Mouse (Mus musculus): ENCODE measurements around the gene Dock9.
A peak's percentile ranks its signal among the peaks of the same experiment; 100 is the strongest.

Dock9 gene

DNA sequence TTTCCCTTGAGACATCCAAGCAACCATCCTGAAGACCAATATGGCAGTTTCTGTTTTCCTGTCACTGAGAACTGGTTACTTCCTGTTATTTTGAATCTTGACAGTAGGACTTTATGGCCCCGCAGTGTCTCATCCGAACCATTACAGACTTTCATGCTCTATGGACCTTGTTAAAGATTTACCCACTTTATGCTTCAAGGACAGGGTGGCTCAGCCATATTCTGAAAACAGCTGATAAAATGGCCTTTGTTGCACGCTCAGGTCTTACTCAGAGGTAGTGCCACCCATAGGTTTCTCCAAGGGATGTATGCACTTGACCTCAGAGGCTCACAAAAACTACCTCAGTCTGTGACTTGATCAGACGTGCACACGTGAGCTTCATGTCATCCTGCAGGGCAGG is 224.2 kb downstream of the Dock9 start:
- DNase-seq, result no peak

DNA sequence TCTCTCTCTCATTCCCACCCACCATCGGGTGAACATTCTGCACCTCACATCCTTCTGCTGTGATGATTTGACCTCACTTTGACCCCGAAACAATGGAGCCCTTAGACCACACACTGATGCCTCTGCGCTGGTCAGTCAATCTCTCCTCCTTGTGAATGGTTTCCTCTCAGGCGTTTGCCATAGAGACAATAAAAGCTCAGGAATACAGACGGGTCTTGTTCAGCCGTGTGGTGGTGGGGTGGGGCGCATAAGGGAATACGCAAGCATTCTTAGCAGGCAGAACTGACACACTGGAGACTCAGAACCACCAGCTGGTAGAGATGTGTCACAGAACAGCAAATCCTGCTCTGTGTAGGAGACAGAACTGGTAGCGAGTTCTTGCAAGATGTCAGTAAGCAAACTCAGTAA is 230.8 kb downstream of the Dock9 start:
- DNase-seq, result no peak

DNA sequence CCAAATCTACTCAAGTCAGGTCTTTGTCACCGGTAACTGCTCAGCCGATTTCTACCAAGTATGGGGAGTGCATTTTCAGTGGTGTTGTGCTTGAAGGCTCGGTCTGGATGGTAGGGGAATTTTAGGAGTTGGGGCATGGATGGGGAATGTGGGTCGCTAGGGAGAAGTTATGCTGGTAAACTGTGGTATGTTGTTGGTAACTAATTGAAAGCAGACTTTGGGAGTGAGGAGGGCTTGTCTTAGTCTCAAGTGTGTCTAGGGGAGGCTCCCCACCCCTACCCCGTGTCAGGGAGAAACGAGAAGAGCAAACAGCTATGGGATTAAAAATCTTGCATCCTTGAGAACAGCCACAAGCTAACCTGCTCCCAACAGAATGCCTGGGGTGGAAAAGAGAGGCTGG is 231.7 kb downstream of the Dock9 start:
- no peak for DNase-seq

DNA sequence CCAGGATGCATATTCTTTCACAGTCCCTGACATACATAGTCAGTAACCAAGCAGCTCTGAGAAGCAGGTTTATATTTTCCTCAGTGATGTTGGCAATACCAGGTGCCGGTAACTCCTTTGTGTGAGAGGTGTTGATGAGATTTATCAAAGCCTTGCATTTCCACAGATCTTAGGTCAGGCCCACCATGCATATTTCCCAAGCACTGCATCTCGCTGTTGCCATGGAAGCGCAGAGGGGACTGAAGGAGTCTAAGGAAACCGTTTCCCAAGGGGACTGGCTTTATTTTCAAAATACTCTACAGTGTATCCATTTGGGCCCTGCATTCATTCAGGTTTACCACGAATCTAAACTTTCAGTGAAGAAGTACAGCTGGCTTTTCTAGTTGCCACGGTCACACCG is 233.0 kb downstream of the Dock9 start:
- no peak for DNase-seq

DNA sequence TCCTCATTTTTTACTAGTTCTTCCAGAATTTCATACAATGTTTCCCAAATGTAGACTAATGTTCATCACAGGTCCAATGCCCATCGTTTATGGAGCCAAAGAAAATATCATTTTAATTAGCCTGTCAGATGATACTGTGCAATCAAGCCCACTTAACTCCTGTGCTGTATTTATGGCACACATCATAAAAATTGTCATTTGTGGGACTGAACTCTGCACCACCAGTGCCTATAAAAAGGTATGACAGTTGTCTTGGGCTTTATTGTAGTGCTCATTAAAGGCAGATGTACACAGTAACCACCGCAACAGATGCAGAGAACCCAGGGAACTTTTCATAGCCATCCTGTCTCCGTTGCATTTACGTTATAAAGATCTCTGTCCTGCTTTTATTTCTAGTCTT is 233.7 kb downstream of the Dock9 start:
- DNase-seq, result no peak

DNA sequence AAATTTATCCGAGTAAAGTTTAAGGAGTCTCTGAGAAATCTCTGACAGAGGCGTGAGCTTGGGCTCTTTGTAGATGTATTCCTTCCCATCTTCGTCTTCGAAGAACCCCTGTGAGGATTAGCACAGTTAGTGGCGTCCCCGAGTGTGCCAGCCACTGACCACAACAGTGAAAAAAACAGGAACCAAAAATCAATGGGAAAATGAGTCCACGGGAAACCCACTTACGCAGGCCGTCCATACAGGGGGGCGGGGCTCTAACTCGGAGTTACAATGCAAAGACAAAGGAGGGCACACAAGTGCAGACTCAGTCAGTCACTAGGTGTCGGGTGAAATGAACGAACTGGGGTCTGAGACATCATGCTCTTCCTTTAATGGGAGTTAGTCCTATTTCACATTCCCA is 238.6 kb downstream of the Dock9 start:
- no peak for DNase-seq

DNA sequence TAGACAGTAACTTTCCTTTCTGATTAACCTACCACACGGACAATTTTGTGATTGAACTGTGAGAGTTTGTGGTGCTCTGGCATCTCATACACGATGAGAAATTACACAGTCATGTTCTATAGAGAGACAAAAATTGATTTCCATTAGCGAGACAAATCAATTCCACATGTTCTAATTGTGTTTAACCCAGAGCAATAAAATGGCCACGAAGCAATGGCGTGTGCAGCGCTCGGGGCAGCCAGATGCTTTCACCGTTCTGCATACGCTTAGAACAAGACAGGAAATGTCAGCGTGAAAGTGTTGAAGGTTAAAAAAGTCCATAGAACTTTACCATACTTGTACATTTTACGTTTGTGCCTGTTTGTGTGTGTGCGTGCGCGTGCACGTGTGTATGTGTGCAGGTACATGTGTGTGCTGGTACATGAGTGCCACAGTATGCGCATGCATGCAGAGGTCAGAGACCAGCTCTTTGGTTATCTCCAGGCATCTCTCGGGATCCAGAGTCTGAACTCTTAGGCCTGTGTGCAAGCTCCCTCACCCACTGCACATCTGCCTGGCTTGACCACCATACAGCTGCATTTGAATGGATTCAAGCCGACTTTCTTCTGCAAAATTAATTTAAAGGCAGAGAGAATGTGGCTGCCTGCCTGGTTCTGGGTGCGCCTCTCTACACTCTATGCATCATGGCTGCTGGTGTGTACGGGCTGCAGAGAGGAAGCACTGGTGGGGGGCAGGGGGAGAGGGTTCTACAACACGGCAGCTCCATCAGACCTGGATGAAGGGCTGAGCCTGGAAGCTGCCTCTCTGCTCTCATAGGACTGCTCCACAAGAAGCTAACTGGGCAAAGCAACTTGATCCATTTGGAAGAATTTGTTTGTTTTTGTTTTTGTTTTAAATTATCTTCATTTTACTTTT is 241.0 kb downstream of the Dock9 start:
- DNase-seq, result no peak

DNA sequence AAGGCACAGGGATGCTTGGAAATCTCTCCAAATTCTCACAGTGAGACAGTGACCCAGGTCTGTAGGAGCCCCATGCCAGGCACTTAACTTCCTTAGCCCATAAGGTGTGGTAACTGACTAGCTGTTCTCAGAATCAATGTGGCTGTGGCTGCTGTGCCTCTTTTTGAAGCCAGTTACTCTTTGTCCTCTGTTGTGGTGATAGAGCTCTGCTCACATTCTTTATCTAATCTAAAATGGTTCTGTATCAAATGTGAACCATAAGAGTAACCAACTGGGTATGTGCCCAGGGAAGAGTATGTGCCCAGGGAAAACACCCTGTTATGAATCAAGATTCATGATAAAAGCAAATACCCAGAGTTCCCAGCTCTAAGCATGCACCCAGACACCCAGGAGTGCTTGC is 243.9 kb downstream of the Dock9 start:
- DNase-seq, result no peak

DNA sequence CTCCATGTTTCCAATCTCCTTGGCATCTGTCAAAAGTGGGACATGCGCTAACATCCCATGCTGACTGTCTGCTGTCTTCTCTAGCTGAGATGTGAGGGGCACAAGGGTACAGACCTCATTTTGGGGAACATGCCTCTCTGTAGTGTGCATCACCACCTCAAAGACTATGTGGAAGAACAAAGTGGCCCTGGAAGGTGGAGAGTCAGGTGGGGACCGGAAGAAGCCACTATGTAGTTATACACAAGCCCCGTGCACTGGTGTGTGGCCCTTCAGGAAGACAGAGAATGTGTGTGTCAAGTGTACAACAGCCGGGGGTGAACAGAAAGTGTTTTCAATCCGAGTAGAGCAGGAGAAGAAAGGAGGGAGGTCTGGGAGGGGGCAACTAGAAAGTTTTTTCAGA is 245.1 kb downstream of the Dock9 start:
- DNase-seq, result no peak

DNA sequence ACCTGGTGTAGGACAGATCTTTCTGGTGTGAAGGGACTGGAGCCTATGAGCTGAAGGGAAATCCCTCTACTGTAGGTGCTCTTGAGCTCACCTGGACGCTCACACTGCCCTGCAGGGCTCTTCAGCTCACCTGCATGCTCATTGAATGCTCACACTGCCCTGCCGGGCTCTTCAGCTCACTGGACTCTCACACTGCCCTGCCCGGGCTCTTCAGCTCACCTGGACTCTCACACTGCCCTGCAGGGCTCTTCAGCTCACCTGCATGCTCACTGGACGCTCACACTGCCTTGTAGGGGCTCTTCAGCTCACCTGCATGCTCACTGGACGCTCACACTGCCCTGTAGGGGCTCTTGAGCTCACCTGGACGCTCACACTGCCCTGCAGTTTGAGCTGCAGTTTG is 247.8 kb downstream of the Dock9 start:
- DNase-seq, result no peak

DNA sequence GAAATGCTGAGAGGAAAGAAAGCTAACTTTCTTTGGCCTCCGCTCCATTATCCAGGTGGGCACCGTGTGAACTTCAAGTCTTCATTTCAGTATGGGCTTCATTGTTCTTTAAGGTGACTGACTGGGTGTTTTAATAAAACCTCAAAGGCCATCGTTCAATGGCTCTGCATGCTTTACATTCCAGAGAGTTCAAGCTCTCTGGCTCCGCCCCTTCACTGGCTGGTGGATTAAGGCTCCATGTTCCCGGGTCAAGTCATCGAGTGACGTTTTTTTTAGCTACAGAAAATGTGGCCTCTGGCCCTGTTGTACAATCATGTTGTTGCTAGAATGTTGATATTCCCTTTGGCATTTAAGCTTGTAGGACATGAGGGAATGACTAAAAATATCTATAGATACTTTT is 249.9 kb downstream of the Dock9 start:
- peak; percentile 23 for DNase-seq

DNA sequence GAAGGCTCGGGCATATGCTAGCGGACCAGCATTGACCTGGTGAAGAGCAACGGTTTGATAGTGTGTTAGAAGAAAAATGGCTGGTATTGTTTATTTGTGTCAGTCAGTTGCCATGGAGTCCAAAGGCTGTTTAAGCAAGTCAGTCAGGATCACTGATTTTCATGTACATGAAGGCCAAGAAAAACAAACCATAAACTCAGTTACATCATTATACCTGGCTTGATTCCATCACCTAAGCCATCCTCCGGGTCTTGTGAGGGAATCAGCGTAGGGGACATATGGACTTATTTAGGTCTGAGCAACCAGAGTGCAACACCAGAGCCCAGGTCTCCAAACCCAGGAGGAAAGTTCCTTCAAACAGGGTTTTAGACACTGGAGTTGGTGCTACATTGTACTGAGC is 251.0 kb downstream of the Dock9 start:
- DNase-seq, result no peak

DNA sequence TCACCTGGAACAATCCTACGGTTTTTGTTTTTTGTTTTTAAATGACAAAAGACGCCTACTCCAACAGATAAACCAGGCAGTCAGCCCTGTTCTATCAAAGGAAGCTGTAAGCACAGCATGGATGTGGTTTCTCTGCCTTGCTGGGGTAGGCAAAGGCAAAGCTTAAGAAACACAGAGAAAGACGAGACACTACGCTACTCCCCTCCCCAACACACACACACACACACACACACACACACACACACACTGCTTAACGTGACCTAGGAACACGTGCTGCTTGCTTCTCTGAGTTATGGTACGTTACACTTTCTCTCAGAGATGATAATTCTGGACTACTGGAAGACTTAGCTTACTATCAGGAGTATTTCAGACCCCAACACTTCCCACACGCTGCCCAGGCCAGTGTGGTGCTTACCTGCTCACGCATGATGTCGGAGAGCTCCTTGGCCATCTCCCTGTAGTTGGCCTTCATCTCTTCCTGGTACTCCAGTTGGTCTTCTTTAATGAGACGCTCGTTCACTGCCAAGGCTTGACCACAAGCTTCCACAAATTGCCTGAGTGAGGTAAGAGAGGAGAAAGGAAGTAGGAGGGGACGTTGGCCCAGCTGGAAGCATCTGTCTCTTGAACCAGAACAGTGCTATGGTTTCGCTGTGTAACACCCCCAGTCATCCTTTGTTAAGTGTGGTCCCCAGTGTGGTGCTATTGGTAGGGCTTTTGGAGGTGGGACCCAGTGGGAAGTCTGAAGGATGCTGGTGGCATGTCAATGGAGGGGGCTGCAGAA is 251.9 kb downstream of the Dock9 start:
- no peak for DNase-seq

DNA sequence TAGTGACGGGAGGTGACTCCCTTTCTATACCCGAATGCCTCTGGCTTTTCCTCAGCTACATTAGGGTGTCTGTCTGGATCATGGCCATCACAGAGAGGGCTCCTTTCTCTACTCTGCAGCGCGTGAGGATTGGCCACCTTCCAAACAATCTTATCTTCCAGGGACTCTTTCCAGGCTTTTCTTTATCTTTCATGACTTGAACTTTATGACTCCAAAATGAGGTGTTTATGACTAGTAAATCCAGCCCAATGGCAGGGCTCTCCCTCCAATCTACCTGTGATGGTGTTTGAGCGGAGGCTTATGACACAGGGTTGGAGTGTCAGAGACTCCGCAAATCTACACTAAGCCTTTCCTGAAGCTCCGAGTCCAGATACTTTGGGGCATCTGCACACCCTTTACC is 256.4 kb downstream of the Dock9 start:
- DNase-seq, result no peak

DNA sequence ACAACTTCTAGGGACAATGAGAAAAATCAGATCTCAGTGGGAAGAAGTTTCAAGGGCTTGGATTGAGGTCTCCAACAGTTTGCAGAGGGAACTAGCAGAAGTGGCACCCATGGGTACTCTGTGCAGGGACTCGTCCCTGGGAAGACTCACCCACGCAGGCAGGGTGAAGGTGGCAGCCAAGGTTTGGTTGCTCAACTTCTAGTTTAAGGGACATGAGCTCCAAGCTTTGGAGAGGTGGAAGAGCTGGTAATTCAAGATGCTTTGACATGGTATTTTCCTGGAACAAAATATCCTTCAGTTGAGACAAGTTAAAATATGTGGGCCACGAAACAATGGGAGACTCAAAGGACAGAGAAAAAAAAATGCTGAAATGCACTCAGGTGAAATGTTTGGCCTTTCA is 263.1 kb downstream of the Dock9 start:
- no peak for DNase-seq

DNA sequence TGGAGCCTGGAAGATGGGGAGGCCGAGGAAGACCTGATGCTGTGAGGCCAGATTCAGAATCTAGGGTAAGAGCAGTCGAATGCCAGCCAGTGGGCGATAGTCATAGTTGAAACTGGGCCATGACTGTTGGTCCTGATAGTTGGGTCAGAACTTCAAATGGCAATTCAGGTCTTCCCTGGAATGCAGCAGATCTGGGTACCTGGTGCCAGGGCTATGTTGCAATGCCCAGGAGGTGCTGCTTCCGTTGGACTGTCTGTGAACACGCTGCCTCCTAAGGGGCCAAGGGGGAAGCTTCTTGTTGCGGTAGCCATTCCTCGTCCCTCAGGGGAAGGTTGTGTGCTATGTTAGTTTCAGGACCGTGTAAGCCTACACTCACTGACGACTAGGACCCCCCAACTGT is 266.8 kb downstream of the Dock9 start:
- DNase-seq, result no peak

DNA sequence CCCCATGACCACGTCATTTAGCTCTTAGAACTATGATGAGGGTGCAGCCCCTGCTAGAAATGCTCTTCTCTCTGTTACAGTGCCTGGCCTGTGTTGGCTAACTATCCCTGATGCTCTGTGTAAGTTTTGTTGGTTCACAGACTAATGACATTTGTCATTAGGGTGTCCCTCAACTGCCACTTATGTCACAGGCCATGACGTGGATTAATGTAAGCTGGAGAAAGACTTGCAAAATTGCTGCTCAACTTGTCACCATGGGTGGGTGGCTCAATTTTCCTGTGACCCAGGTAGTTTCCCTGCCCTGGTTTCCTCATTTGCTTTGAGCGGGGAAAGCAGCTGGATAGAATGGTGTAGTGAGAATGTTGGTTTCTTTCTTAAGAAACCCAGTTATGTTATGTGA is 269.8 kb downstream of the Dock9 start:
- no peak for DNase-seq

DNA sequence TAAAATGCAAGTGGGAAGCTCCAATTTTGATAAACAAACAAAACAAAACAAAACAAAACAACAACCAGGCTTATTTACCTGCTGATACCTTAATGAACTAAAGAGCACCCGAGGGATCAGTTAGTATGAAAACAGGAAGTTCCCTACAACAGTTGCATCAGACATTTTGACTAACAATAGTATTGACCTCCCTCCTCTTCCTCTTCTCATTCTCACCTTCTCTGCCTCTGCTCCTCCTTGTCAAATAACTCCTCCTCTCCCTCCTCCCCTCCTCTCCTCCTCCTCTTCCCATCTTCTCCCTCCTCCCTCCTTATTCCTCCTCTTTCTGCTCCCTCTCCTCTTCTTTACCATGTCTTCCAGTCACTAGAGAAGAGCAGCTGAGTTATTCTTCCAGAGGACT is 270.4 kb downstream of the Dock9 start:
- no peak for DNase-seq

DNA sequence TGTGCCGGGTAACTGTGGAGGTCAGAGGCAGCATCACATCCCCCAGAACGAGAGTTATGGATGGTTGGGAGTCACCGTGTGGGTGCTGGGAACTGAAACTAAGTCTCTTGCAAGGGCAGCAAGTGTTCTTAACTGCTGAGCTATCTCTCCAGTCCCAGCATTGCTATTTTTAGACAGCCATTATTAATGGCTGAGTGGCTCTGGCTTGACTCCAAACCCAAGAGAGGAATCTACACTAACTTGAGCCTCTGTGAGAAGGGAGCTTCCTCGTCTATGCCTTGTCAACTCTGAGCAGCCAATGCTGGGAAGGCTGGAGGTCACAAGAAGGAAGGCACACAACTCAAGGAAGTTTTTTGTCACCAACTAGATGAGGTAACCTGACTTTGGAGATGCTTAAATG is 275.9 kb downstream of the Dock9 start:
- peak; percentile 48 for DNase-seq

DNA sequence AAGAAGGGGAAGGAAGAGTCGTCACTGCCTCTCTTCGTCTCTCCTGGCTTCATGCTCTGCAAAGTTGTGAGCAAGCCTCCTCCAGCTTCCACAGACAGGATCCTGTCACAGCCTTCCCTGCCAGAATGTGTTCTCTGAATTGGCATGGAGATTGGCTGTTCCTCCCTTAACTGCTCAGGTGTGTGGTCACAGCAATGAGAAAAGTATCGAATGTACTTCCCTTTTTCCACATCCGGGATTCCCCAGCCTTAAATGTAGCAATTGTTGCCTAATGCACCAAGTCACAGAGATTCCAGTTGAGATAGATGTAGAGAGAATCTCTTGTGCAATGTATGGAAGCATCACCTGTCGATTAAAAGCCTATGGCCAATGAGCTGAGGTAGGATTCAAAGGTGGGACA is 280.8 kb downstream of the Dock9 start:
- DNase-seq, result no peak

DNA sequence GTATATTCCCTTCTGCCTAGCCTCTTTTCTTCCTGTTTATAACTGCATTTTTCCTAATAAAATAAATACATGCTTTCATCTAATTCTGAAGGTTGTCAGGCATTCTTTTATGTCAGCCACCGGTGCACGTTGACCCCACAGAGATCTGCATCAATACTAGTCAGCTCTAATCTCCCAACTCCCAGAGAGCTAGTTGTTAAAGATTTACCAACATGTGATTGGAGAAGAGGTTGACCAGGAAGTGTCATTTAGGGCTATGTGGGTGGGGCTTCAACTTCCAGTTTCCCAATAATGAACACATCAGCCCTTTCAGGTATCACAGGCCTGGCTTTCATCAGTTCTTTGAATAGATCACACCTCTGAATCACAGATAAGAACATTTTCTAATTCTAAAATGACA is 288.7 kb downstream of the Dock9 start:
- no peak for DNase-seq

DNA sequence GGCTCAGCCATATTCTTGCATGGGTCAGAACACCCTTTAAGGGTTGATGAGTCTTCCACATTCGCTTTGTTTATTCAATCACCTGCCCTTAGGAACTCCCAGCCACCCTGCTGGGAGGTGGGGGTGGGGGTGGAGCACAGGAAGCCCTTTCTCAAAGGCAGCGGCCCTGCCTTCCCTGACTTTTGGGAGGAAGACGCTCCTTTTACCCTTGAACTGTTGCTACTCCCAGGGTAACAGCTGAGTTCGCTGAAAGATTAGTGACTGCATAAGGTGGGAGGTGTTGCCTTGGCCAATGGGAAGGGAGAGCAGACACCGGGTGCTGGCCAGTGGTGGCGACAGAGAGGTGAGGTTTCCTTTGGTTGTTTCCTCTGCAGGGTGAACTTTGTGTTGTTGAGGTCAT is 291.3 kb downstream of the Dock9 start:
- no peak for DNase-seq

DNA sequence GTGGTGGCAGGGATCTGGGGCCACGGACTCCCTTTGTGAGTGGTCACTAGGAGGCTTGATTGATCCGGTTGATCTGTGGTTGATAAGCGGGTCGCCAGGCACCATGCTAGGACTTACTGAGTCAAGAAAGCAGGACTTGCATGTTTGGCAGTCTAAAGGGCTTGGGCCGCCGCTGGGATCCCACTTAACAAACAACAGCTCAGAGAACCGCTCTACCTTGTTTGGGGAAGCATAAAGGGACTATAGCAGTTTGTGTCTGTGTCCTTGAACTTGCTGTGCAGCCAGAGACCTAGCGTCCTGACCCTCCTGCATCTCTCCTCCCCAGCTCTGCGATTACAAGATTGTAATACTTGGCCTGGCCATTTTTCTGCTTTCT is 292.2 kb downstream of the Dock9 start:
- no peak for DNase-seq

DNA sequence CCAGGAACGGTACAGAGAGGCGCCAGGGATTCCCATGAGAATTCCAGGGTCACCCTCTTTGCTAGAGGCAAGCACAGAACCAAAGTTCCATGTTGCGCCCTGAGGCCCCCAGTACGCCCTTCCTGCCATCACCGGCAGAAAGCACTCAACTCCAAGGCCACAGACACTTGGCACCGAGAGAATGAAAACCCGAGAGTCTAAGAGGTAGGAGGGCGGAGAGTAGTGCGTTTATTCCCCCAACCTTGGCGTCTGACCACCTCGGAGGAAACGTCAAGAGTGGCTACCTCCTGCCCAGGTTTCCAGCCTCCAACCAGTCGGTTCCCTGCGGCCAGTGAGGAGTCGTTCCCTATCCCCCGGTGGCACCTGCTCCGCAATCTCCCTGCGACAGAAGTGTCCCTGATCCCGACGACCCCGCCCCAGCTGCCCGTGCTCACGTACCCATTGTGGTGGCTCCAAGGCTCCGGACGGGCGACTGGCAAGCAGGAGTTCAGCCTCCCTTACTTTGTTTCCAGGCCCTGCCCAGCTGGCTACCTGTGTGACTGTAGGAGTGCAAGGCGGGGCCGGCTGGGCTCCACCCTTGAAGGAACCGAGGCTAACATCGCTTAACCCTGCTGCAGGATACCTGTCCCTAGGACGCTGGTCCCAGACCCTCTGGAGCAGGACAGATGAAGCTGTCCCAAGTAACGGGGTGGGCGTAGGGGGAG is 292.7 kb downstream of the Dock9 start, which contains the start of gene Slc15a1:
TSS of gene Slc15a1 (minus strand) at position 472 of the 704 bp plus-strand sequence.
- peak; percentile 14 for DNase-seq

All from lung, postnatal 10 days (tissue).